Comparison of ENCODE assay signal across 8 mouse cellular contexts in genomic region chr2:131209969-131210792, GRCm38 (mm10). TPM values are rescaled to one million over a fixed set of nuclear protein-coding genes. Genes with fewer than 3 reads are reported as not detected.
DNase-seq lines count a peak whose midpoint lies in the region; ATAC-seq and TF ChIP-seq lines count a peak whose summit lies in the region.

No protein-coding gene starts in this region.

- H3K27ac ChIP-seq in hindbrain, embryonic 10.5 days: peak overlapping the region; percentile 92
- peak overlapping the region; percentile 95 for H3K27ac ChIP-seq in lung, embryonic 16.5 days (ENCODE audit: low read length)
- H3K27ac ChIP-seq in thymus, adult 2 months (ENCODE audit: control insufficient read depth, insufficient read depth, low read length): peak overlapping the region; percentile 37; the same call in 1 of the 2 replicates

- peak; percentile 100 for TF ChIP-seq CTCF in thymus, adult 2 months (IDR thresholded peaks at IDR 0.05; ENCODE audit: borderline replicate concordance, control insufficient read depth, extremely low read depth, insufficient read depth, low read length, poor library complexity)

- peak; percentile 97 for DNase-seq in Muller cell, postnatal 12 days (ENCODE audit: inconsistent ontology term)
- DNase-seq in cerebellum, adult 9-10 months: peak; percentile 96
- peak; percentile 97 for DNase-seq in hindbrain, embryonic 10.5 days (ENCODE audit: low spot score)
- DNase-seq in layer of hippocampus, adult 9-11 months: peak; percentile 96
- peak; percentile 92 for DNase-seq in ovary, adult 18-20 months (ENCODE audit: low spot score)
- peak; percentile 91 for DNase-seq in thymus, adult 2 months

- H3K36me3 ChIP-seq in hindbrain, embryonic 10.5 days: peaks cover 28% of the 10 kb centered on the region
- H3K36me3 ChIP-seq in lung, embryonic 16.5 days (ENCODE audit: control insufficient read depth, insufficient read depth, low read length): peaks cover 2% of the 10 kb centered on the region; the same call in 1 of the 2 replicates
- H3K36me3 ChIP-seq in thymus, adult 2 months (ENCODE audit: control insufficient read depth, insufficient read depth, low read length): no peaks in the 10 kb centered on the region

- ATAC-seq in frontal cortex, adult (ENCODE audit: low TSS enrichment): peak; percentile 95
- peak; percentile 98 for ATAC-seq in lung, embryonic 16.5 days (ENCODE audit: low read depth)

- no peaks in the 10 kb centered on the region for H3K27me3 ChIP-seq in hindbrain, embryonic 10.5 days (ENCODE audit: insufficient read depth, poor library complexity, severe bottlenecking)
- no peaks in the 10 kb centered on the region for H3K27me3 ChIP-seq in lung, embryonic 16.5 days (ENCODE audit: control insufficient read depth, insufficient read depth, low read depth, low read length)
- H3K27me3 ChIP-seq in thymus, adult 2 months (ENCODE audit: control insufficient read depth, insufficient read depth, low read length): no peaks in the 10 kb centered on the region

- peak overlapping the region; percentile 80 for H3K9ac ChIP-seq in lung, embryonic 16.5 days (ENCODE audit: low read length)

- TF ChIP-seq POLR2A in thymus, adult 2 months (IDR thresholded peaks at IDR 0.05; ENCODE audit: control insufficient read depth, extremely low read depth, insufficient read depth, low read length, poor library complexity): peak; percentile 77

- peak overlapping the region; percentile 79 for H3K4me2 ChIP-seq in lung, embryonic 16.5 days (ENCODE audit: low read depth, low read length)

- WGBS in hindbrain, embryonic 10.5 days: 2% methylated on average over 50 of the region's 50 CpGs
- WGBS in lung, embryonic 16.5 days: 1% methylated on average over 50 of the region's 50 CpGs
- WGBS in thymus, adult 2 months: under 1% methylated on average over 50 of the region's 50 CpGs

- H3K9me3 ChIP-seq in hindbrain, embryonic 10.5 days: no peaks in the 10 kb centered on the region
- H3K9me3 ChIP-seq in lung, embryonic 16.5 days (ENCODE audit: control insufficient read depth, low read length): no peaks in the 10 kb centered on the region

- H3K4me1 ChIP-seq in hindbrain, embryonic 10.5 days (replicated peaks): peaks cover 28% of the 10 kb centered on the region
- peaks cover 17% of the 10 kb centered on the region for H3K4me1 ChIP-seq in lung, embryonic 16.5 days (replicated peaks; ENCODE audit: control insufficient read depth, insufficient read depth, low read length)
- peaks cover 12% of the 10 kb centered on the region for H3K4me1 ChIP-seq in thymus, adult 2 months (replicated peaks; ENCODE audit: control insufficient read depth, insufficient read depth, low read length)

- H3K4me3 ChIP-seq in hindbrain, embryonic 10.5 days: peak overlapping the region; percentile 57
- peak overlapping the region; percentile 71 for H3K4me3 ChIP-seq in lung, embryonic 16.5 days (ENCODE audit: low read length)
- H3K4me3 ChIP-seq in thymus, adult 2 months (ENCODE audit: control insufficient read depth, insufficient read depth, low read length): peak overlapping the region; percentile 80

RNA-seq across cellular contexts. Expression of gene Ap5s1, which starts 3.3 kb away (rescaled TPM):
- polyA plus RNA-seq in hindbrain, embryonic 10.5 days (2016; fragmentation: Nextera tagmentation; extraction: Ambion mirVana): 27.2 and 32.7 TPM in 2 replicates
- polyA plus RNA-seq in lung, embryonic 16.5 days (2015; fragmentation: Nextera tagmentation; extraction: Ambion mirVana): 29.0 and 29.7 TPM in 2 replicates
- 45.7 and 52.7 TPM in 2 replicates for polyA plus RNA-seq in thymus, adult 2 months (2012; rRNA removed)

RNA-seq across cellular contexts. Expression of gene Spef1, which starts 23.1 kb away (rescaled TPM):
- 5.2 and 5.4 TPM in 2 replicates for polyA plus RNA-seq in hindbrain, embryonic 10.5 days (2016; fragmentation: Nextera tagmentation; extraction: Ambion mirVana)
- 6.5 and 8.8 TPM in 2 replicates for polyA plus RNA-seq in lung, embryonic 16.5 days (2015; fragmentation: Nextera tagmentation; extraction: Ambion mirVana)
- polyA plus RNA-seq in thymus, adult 2 months (2012; rRNA removed): 8.3 and 8.7 TPM in 2 replicates

RNA-seq across cellular contexts. Expression of gene Cdc25b, which starts 23.4 kb away (rescaled TPM):
- 99.7 and 116 TPM in 2 replicates for polyA plus RNA-seq in hindbrain, embryonic 10.5 days (2016; fragmentation: Nextera tagmentation; extraction: Ambion mirVana)
- 61.0 TPM in 2 replicates for polyA plus RNA-seq in lung, embryonic 16.5 days (2015; fragmentation: Nextera tagmentation; extraction: Ambion mirVana)
- polyA plus RNA-seq in thymus, adult 2 months (2012; rRNA removed): 121 and 150 TPM in 2 replicates

RNA-seq across cellular contexts. Expression of gene Mavs, which starts 23.7 kb away (rescaled TPM):
- 16.4 and 19.0 TPM in 2 replicates for polyA plus RNA-seq in hindbrain, embryonic 10.5 days (2016; fragmentation: Nextera tagmentation; extraction: Ambion mirVana)
- polyA plus RNA-seq in lung, embryonic 16.5 days (2015; fragmentation: Nextera tagmentation; extraction: Ambion mirVana): 20.6 and 22.7 TPM in 2 replicates
- 53.0 and 59.8 TPM in 2 replicates for polyA plus RNA-seq in thymus, adult 2 months (2012; rRNA removed)

RNA-seq across cellular contexts. Expression of gene Cenpb, which starts 30.3 kb away (rescaled TPM):
- 9.7 and 12.8 TPM in 2 replicates for polyA plus RNA-seq in hindbrain, embryonic 10.5 days (2016; fragmentation: Nextera tagmentation; extraction: Ambion mirVana)
- 8.4 and 9.5 TPM in 2 replicates for polyA plus RNA-seq in lung, embryonic 16.5 days (2015; fragmentation: Nextera tagmentation; extraction: Ambion mirVana)
- 45.6 and 52.5 TPM in 2 replicates for polyA plus RNA-seq in thymus, adult 2 months (2012; rRNA removed)

Comparison
In these comparisons a context has a peak if more than half of its experiments do, and no peak if none do; other contexts are left out.
1. Peak in every context shown above with its lines: DNase-seq, ATAC-seq, H3K4me3 ChIP-seq and H3K27ac ChIP-seq.
2. H3K27ac ChIP-seq: peak in every context shown above with its lines; median percentile 95 in lung, embryonic 16.5 days; 92 in hindbrain, embryonic 10.5 days; 37 in thymus, adult 2 months.